Mouse (Mus musculus): ENCODE data around the gene Dnajb4. TPM values are rescaled to one million over a fixed set of nuclear protein-coding genes. Genes with fewer than 3 reads are reported as not detected.

Gene Dnajb4
- polyA plus RNA-seq, 1 experiment = 1.4 TPM

DNA sequence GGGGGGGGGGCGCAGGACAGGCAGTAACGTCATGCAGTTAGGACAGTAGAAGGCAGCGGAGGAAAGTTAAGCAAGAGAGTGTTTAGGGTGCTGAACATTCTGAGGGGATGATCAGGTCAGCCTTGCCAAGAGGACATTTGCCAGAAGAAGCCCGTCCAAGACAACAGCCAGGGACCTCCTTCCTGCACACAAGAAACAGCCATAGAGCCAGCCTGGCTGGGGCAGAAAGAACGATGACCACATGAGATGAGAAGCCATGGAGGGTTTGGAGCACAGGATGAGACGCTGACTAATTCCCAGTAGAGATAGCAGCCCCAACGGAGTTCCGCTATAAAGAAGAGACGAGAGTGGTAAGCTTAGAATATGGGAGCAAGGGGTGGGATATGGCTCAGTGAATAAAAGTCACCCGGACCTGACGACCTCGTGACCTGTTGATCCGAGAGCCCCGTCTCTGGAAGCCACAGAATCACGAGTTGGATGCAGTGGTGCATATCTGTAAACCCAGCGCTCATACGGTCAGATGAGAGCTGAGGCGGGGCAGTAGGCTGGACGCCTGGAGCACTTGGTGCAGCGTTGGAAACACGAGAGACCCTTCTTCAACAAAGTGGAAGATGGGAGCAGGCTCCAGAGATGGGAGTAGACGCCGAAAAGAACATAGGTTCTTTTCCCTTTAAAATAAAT is 53.1 kb downstream of the Dnajb4 start:
- 86% methylated on average over 23 of the region's 23 CpGs for WGBS
- no peak for TF ChIP-seq POLR2A (IDR thresholded peaks at IDR 0.05; ENCODE audit: low read depth, low read length)
- TF ChIP-seq CTCF (IDR thresholded peaks at IDR 0.05; ENCODE audit: extremely low read depth, insufficient read length, insufficient replicate concordance, low read depth, low read length) = no peak
- Histone ChIP-seq H3K36me3 (ENCODE audit: control insufficient read depth, insufficient read depth, low read length) (peaks cover 2% of the 10 kb centered on the region; the same call in 1 of the 2 replicates), H3K27me3 (ENCODE audit: control insufficient read depth, insufficient read depth, low read length) (no peaks in the 10 kb centered on the region), H3K4me1 (ENCODE audit: control insufficient read depth, insufficient read depth, insufficient read length, low read length) (peaks cover 39% of the 10 kb centered on the region), H3K27ac (ENCODE audit: insufficient read depth, low read depth, low read length) (no peak overlapping the region), H3K4me3 (ENCODE audit: low read depth, low read length) (no peak overlapping the region)

DNA sequence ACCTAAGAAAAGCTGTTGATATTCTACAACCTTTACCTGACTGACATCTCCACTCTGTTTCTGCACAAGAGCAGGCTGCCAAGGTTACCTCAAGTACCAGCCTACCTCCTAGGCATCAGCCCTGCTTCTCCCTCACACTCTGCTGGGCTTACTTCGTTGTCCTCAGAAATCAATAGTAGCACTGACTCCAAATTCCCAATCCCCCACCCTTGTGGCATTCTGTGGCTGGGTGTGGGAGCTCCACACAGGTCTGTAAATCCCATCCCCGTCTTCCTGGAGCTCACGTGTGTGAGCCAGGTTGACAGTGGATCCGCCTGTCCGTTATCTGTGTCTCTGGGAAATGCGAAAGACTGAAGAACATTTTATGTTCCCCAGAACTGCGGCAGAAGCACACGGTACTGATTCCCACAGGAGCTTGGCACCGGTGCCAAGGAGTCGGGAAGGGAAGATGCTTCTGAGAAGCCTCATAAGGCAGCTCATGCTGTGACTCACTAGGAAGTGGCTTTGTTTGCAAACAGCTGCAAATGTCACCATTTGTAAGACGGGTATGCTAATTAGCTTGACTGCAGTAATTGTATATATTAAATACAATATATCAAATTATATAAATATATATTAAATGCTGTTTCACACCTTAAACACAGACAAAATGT is 54.7 kb downstream of the Dnajb4 start:
- Histone ChIP-seq H3K27ac (ENCODE audit: insufficient read depth, low read depth, low read length) (0 out of 2 replicates have a peak overlapping the region, but pooled peaks have one; percentile 4), H3K36me3 (ENCODE audit: control insufficient read depth, insufficient read depth, low read length) (peaks cover 2% of the 10 kb centered on the region; the same call in 1 of the 2 replicates), H3K4me3 (ENCODE audit: low read depth, low read length) (no peak overlapping the region), H3K4me1 (ENCODE audit: control insufficient read depth, insufficient read depth, insufficient read length, low read length) (peaks cover 42% of the 10 kb centered on the region), H3K27me3 (ENCODE audit: control insufficient read depth, insufficient read depth, low read length) (no peaks in the 10 kb centered on the region)
- 72% methylated on average over 11 of the region's 11 CpGs for WGBS
- no peak for TF ChIP-seq POLR2A (IDR thresholded peaks at IDR 0.05; ENCODE audit: low read depth, low read length)
- TF ChIP-seq CTCF (IDR thresholded peaks at IDR 0.05; ENCODE audit: extremely low read depth, insufficient read length, insufficient replicate concordance, low read depth, low read length) = no peak

DNA sequence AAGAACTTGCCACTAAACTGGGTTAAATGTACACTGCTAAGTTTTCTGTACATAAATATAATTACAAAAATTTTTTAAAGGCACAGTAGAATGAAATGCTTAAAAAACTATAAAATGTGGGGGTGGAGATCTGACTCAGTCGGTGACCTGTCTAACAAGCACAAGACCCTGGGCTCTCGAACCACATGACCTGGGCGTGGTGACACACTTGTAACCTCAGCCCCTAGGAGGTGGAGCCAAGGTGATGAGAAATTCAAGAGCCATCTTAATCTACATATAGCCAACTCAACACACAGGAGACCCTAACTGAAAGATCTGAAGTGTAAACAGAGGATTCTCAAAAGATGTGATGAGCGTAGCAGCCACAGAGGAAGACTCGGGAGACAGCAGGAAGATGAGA is 56.0 kb downstream of the Dnajb4 start:
- H3K4me3 ChIP-seq (ENCODE audit: low read depth, low read length) = no peak overlapping the region
- 77% methylated on average over 5 of the region's 5 CpGs for WGBS
- H3K27ac ChIP-seq (ENCODE audit: insufficient read depth, low read depth, low read length) = peak overlapping the region; percentile 25; the same call in 1 of the 2 replicates
- H3K27me3 ChIP-seq (ENCODE audit: control insufficient read depth, insufficient read depth, low read length) = no peaks in the 10 kb centered on the region
- H3K36me3 ChIP-seq (ENCODE audit: control insufficient read depth, insufficient read depth, low read length) = peaks cover 2% of the 10 kb centered on the region; the same call in 1 of the 2 replicates
- TF ChIP-seq CTCF (IDR thresholded peaks at IDR 0.05; ENCODE audit: extremely low read depth, insufficient read length, insufficient replicate concordance, low read depth, low read length) (no peak), POLR2A (IDR thresholded peaks at IDR 0.05; ENCODE audit: low read depth, low read length) (no peak)
- peaks cover 47% of the 10 kb centered on the region for H3K4me1 ChIP-seq (ENCODE audit: control insufficient read depth, insufficient read depth, insufficient read length, low read length)

DNA sequence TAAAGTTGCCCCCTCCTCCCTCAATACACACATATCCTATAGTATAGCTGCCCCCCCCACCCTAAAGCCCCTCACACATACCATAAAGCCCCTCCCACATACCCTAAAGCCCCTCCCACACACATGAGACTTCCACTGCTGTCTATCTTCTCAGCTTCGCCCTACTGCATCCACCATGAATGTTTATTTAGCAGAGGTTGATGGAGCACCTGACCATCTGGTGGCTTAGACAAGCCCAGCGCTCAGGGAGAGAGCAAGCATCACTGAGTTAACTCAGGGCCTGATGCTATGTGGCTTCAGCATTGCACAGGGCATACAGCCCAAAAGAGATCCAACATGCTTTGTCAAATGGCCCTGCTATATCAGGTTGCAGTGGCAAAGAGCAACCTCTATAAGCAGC is 57.0 kb downstream of the Dnajb4 start:
- WGBS = 80% methylated on average over 2 of the region's 2 CpGs
- no peak overlapping the region for H3K4me3 ChIP-seq (ENCODE audit: low read depth, low read length)
- peaks cover 51% of the 10 kb centered on the region for H3K4me1 ChIP-seq (ENCODE audit: control insufficient read depth, insufficient read depth, insufficient read length, low read length)
- peaks cover 2% of the 10 kb centered on the region; the same call in 1 of the 2 replicates for H3K36me3 ChIP-seq (ENCODE audit: control insufficient read depth, insufficient read depth, low read length)
- 0 out of 2 replicates have a peak overlapping the region, but pooled peaks have one; percentile 19 for H3K27ac ChIP-seq (ENCODE audit: insufficient read depth, low read depth, low read length)
- no peaks in the 10 kb centered on the region for H3K27me3 ChIP-seq (ENCODE audit: control insufficient read depth, insufficient read depth, low read length)
- no peak for TF ChIP-seq CTCF (IDR thresholded peaks at IDR 0.05; ENCODE audit: extremely low read depth, insufficient read length, insufficient replicate concordance, low read depth, low read length)
- no peak for TF ChIP-seq POLR2A (IDR thresholded peaks at IDR 0.05; ENCODE audit: low read depth, low read length)

DNA sequence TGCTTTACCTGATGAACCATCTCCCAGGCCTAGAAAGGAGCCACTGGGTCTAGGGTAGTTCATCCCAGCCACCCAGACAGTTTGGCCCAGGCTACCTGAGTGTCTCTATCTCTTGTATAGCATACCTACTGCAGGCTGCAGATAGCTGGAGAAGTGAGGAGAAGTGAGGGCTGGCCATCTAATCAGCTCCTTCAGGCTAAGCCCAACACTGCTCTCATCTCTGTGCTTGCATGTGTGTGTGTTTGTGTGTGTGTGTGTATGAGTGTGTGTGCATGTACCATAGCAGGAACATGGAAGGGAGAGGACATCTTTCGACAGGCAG is 57.7 kb downstream of the Dnajb4 start:
- Histone ChIP-seq H3K36me3 (ENCODE audit: control insufficient read depth, insufficient read depth, low read length) (peaks cover 2% of the 10 kb centered on the region; the same call in 1 of the 2 replicates), H3K4me1 (ENCODE audit: control insufficient read depth, insufficient read depth, insufficient read length, low read length) (peaks cover 51% of the 10 kb centered on the region), H3K27ac (ENCODE audit: insufficient read depth, low read depth, low read length) (peak overlapping the region; percentile 90), H3K4me3 (ENCODE audit: low read depth, low read length) (no peak overlapping the region), H3K27me3 (ENCODE audit: control insufficient read depth, insufficient read depth, low read length) (no peaks in the 10 kb centered on the region)
- 86% methylated on average over 1 of the region's 1 CpGs for WGBS
- TF ChIP-seq POLR2A (IDR thresholded peaks at IDR 0.05; ENCODE audit: low read depth, low read length) (no peak), CTCF (IDR thresholded peaks at IDR 0.05; ENCODE audit: extremely low read depth, insufficient read length, insufficient replicate concordance, low read depth, low read length) (no peak)

DNA sequence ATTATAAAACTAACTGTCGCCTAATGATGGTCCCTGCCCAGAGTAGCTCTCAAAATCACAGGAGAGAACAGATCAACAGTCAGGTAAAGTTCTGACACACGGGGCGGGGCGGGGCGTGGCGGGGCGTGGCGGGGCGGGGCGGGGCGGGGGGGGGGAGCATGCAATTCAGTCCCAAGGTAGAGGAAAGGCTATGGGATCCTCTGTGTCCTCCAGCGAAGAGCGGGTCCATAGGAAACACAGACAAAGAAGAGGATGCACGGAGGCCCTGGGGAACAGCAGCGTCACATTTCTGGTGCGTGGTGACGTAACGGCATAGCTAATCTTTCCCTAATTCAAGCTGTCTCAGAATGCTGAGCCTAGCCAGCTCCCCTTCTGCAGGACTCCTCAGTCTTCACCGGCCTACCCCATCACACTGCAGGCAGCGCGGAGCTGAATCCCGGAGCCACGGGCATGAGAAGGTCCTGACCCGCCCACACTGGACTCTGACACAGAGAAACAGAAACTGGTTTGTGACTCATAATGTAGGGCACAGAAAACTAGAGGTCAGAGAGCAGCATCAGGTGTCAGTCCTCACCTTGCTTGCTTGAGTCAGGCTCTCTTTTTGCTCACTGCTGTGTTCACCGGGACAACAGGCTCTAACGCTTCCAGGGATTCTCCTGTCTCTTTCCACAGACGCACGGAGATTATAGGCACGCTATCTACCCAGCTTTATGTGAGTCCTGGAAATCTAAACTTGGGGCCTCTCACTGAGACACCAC is 58.2 kb downstream of the Dnajb4 start:
- H3K27me3 ChIP-seq (ENCODE audit: control insufficient read depth, insufficient read depth, low read length) = no peaks in the 10 kb centered on the region
- no peaks in the 10 kb centered on the region; the same call in 1 of the 2 replicates for H3K36me3 ChIP-seq (ENCODE audit: control insufficient read depth, insufficient read depth, low read length)
- peaks cover 54% of the 10 kb centered on the region for H3K4me1 ChIP-seq (ENCODE audit: control insufficient read depth, insufficient read depth, insufficient read length, low read length)
- TF ChIP-seq CTCF (IDR thresholded peaks at IDR 0.05; ENCODE audit: extremely low read depth, insufficient read length, insufficient replicate concordance, low read depth, low read length) (no peak), POLR2A (IDR thresholded peaks at IDR 0.05; ENCODE audit: low read depth, low read length) (no peak)
- 22% methylated on average over 29 of the region's 29 CpGs for WGBS
- peak overlapping the region; percentile 98 for H3K27ac ChIP-seq (ENCODE audit: insufficient read depth, low read depth, low read length)
- H3K4me3 ChIP-seq (ENCODE audit: low read depth, low read length) = peak overlapping the region; percentile 59

DNA sequence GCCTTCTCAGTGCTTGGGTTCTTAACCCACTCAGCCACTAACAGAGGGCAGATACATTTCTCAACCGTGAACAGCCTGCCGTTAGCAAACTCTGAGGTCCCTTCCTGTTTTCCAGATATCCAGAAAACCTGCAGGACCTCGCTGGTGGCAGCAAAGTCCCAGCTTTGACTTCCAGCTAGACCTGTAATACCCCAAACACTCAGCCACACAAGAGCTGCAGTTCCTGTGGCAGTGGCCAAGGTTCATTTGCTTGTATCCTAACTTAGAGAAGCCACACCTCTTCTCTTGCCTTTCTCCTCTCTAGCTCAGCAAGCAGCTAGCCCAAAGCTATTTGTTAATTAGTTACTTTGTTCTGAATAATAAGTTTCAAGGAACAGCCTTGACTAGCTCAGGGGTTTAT is 60.2 kb downstream of the Dnajb4 start:
- Histone ChIP-seq H3K4me1 (ENCODE audit: control insufficient read depth, insufficient read depth, insufficient read length, low read length) (peaks cover 52% of the 10 kb centered on the region), H3K27ac (ENCODE audit: insufficient read depth, low read depth, low read length) (peak overlapping the region; percentile 88)
- 13% methylated on average over 3 of the region's 3 CpGs for WGBS

More for the DNA sequence above, 60.2 kb downstream of the Dnajb4 start:
- TF ChIP-seq POLR2A (IDR thresholded peaks at IDR 0.05; ENCODE audit: low read depth, low read length) (no peak), CTCF (IDR thresholded peaks at IDR 0.05; ENCODE audit: extremely low read depth, insufficient read length, insufficient replicate concordance, low read depth, low read length) (no peak)
- H3K4me3 ChIP-seq (ENCODE audit: low read depth, low read length) = no peak overlapping the region
- H3K36me3 ChIP-seq (ENCODE audit: control insufficient read depth, insufficient read depth, low read length) = no peaks in the 10 kb centered on the region
- H3K27me3 ChIP-seq (ENCODE audit: control insufficient read depth, insufficient read depth, low read length) = no peaks in the 10 kb centered on the region
